Mouse (Mus musculus) heart, embryonic 12.5 days (tissue): ENCODE measurements around the gene Sarnp. TPM values are rescaled to one million over a fixed set of nuclear protein-coding genes. Genes with fewer than 3 reads are reported as not detected.
A peak's percentile ranks its signal among the peaks of the same experiment; 100 is the strongest.

Experiments used
- ATAC-seq: fragments of 200-750 bp; cut with Nextera tagmentation; 2 replicates; pipeline ENCODE4 v1.8.0; 2017; ENCODE audit warnings: moderate TSS enrichment, moderate library complexity; ENCODE audit not compliant: insufficient number of reproducible peaks, low FRiP score
- H3K27ac ChIP-seq: fragments of 300-500 bp; sonication (generic); 2 replicates; pipeline ENCODE4 v1.5.1; 2016; ENCODE audit warnings: mild to moderate bottlenecking, moderate library complexity; ENCODE audit not compliant: poor library complexity, severe bottlenecking
- H3K27me3 ChIP-seq: fragments of 300-500 bp; sonication (generic); replicated peaks from 2 replicates; pipeline ENCODE4 v1.6.1; 2016; ENCODE audit warnings: mild to moderate bottlenecking, moderate library complexity
- H3K36me3 ChIP-seq: fragments of 300-500 bp; sonication (generic); 2 replicates; pipeline ENCODE4 v1.6.1; 2016; ENCODE audit warnings: mild to moderate bottlenecking, moderate library complexity
- H3K4me1 ChIP-seq: fragments of 300-500 bp; sonication (generic); replicated peaks from 2 replicates; pipeline ENCODE4 v1.6.1; 2016; ENCODE audit warnings: mild to moderate bottlenecking
- H3K4me2 ChIP-seq: fragments of 300-500 bp; sonication (generic); 2 replicates; pipeline ENCODE4 v1.6.1; 2016; ENCODE audit warnings: mild to moderate bottlenecking, moderate library complexity
- H3K4me3 ChIP-seq: fragments of 300-500 bp; sonication (generic); 2 replicates; pipeline ENCODE4 v1.5.1; 2016; ENCODE audit warnings: mild to moderate bottlenecking
- H3K9ac ChIP-seq: fragments of 300-500 bp; sonication (generic); 2 replicates; pipeline ENCODE4 v1.6.1; 2016; ENCODE audit warnings: mild to moderate bottlenecking, moderate library complexity
- H3K9me3 ChIP-seq: fragments of 300-500 bp; sonication (generic); replicated peaks from 2 replicates; pipeline ENCODE4 v1.6.1; 2016; ENCODE audit warnings: mild to moderate bottlenecking, moderate library complexity
- WGBS: fragments of 180-500 bp; shearing (Covaris S2); methylation state at CpG from one replicate; pipeline ENCODE4 v1.1.7; 2016; 5-methylcytosine and 5-hydroxymethylcytosine counted together
- polyA plus RNA-seq: library from polyadenylated mRNA; unstranded; fragments of >200 nt; fragmentation: Nextera tagmentation; extraction: Ambion mirVana; gene quantifications from 2 replicates; pipeline ENCODE4 v1.2.1, GENCODE M21; 2016

Gene Sarnp
- polyA plus RNA-seq, 1 experiment from 2014 or later: 171 TPM

GRCm38 (mm10) chr10:128917400-128917799 lies 100.3 kb downstream of the Sarnp start:
- no peaks in the 10 kb centered on the region for H3K27me3 ChIP-seq
- H3K9ac ChIP-seq: no peak overlapping the region
- no peak for ATAC-seq
- 86% methylated on average over 6 of the region's 6 CpGs for WGBS
- peaks cover 54% of the 10 kb centered on the region for H3K36me3 ChIP-seq
- no peak overlapping the region for H3K4me2 ChIP-seq
- peaks cover 42% of the 10 kb centered on the region for H3K4me1 ChIP-seq
- H3K9me3 ChIP-seq: no peaks in the 10 kb centered on the region
- H3K27ac ChIP-seq: no peak overlapping the region
- H3K4me3 ChIP-seq: no peak overlapping the region

GRCm38 (mm10) chr10:128918246-128918645 lies 101.1 kb downstream of the Sarnp start:
- Histone ChIP-seq H3K4me3 (no peak overlapping the region), H3K27me3 (no peaks in the 10 kb centered on the region), H3K9ac (no peak overlapping the region), H3K36me3 (peaks cover 48% of the 10 kb centered on the region), H3K4me1 (peaks cover 39% of the 10 kb centered on the region), H3K4me2 (no peak overlapping the region), H3K27ac (no peak overlapping the region), H3K9me3 (no peaks in the 10 kb centered on the region)
- no peak for ATAC-seq
- WGBS: 72% methylated on average over 7 of the region's 7 CpGs

- Histone ChIP-seq H3K9ac (no peak overlapping the region), H3K9me3 (no peaks in the 10 kb centered on the region), H3K4me2 (no peak overlapping the region), H3K27me3 (no peaks in the 10 kb centered on the region), H3K36me3 (peaks cover 39% of the 10 kb centered on the region), H3K4me1 (peaks cover 42% of the 10 kb centered on the region), H3K27ac (no peak overlapping the region), H3K4me3 (no peak overlapping the region)
- no peak for ATAC-seq
- WGBS: 24% methylated on average over 6 of the region's 6 CpGs
These were observed 102.1 kb downstream of the Sarnp start for GRCm38 (mm10) chr10:128919203-128919631.

GRCm38 (mm10) chr10:128919966-128920365 lies 102.8 kb downstream of the Sarnp start:
- Histone ChIP-seq H3K4me2 (no peak overlapping the region), H3K4me1 (peaks cover 43% of the 10 kb centered on the region), H3K9ac (no peak overlapping the region), H3K4me3 (no peak overlapping the region), H3K36me3 (peaks cover 32% of the 10 kb centered on the region), H3K9me3 (no peaks in the 10 kb centered on the region), H3K27ac (no peak overlapping the region), H3K27me3 (no peaks in the 10 kb centered on the region)
- no peak for ATAC-seq
- WGBS: 83% methylated on average over 7 of the region's 7 CpGs

- Histone ChIP-seq H3K9me3 (no peaks in the 10 kb centered on the region), H3K4me2 (no peak overlapping the region), H3K27me3 (no peaks in the 10 kb centered on the region), H3K36me3 (peaks cover 25% of the 10 kb centered on the region), H3K4me1 (peaks cover 43% of the 10 kb centered on the region), H3K9ac (no peak overlapping the region), H3K4me3 (no peak overlapping the region), H3K27ac (peak overlapping the region; percentile 37; the same call in 1 of the 2 replicates)
- WGBS: 68% methylated on average over 3 of the region's 3 CpGs
- ATAC-seq: no peak
These were observed 103.6 kb downstream of the Sarnp start for GRCm38 (mm10) chr10:128920736-128921161.

- WGBS: 70% methylated on average over 1 of the region's 1 CpGs
- Histone ChIP-seq H3K4me2 (0 out of 2 replicates have a peak overlapping the region, but pooled peaks have one; percentile 85), H3K27me3 (no peaks in the 10 kb centered on the region), H3K9me3 (no peaks in the 10 kb centered on the region), H3K9ac (no peak overlapping the region; the same call in 1 of the 2 replicates), H3K4me1 (peaks cover 43% of the 10 kb centered on the region), H3K4me3 (no peak overlapping the region), H3K36me3 (peaks cover 22% of the 10 kb centered on the region), H3K27ac (peak overlapping the region; percentile 37; the same call in 1 of the 2 replicates)
- no peak for ATAC-seq
These were observed 104.1 kb downstream of the Sarnp start for GRCm38 (mm10) chr10:128921251-128921650.

GRCm38 (mm10) chr10:128921883-128922821 lies 105.0 kb downstream of the Sarnp start:
- no peak for ATAC-seq
- H3K4me1 ChIP-seq: peaks cover 43% of the 10 kb centered on the region
- H3K36me3 ChIP-seq: peaks cover 13% of the 10 kb centered on the region
- WGBS: 65% methylated on average over 16 of the region's 16 CpGs
- peak overlapping the region; percentile 84 for H3K9ac ChIP-seq
- no peaks in the 10 kb centered on the region for H3K27me3 ChIP-seq
- peak overlapping the region; percentile 80 for H3K4me3 ChIP-seq
- peak overlapping the region; percentile 85 for H3K4me2 ChIP-seq
- no peaks in the 10 kb centered on the region for H3K9me3 ChIP-seq
- H3K27ac ChIP-seq: peak overlapping the region; percentile 87; the same call in 1 of the 2 replicates

- Histone ChIP-seq H3K27ac (peak within 1 kb of the TSS; percentile 87), H3K4me2 (peak within 1 kb of the TSS; percentile 85), H3K9me3 (no peaks in the 10 kb centered on the region), H3K4me1 (peaks cover 42% of the 10 kb centered on the region), H3K36me3 (peaks cover 8% of the 10 kb centered on the region), H3K4me3 (peak within 1 kb of the TSS; percentile 80), H3K27me3 (no peaks in the 10 kb centered on the region), H3K9ac (peak within 1 kb of the TSS; percentile 84)
- 22% methylated on average over 1 of the region's 1 CpGs for WGBS
- ATAC-seq: no peak
These were observed 105.6 kb downstream of the Sarnp start, which contains the start of gene Rdh5 for GRCm38 (mm10) chr10:128922822-128923012. Gene Rdh5, minus strand, starts transcription at chr10:128922888.

- Histone ChIP-seq H3K9me3 (no peaks in the 10 kb centered on the region), H3K4me1 (peaks cover 43% of the 10 kb centered on the region), H3K4me2 (peak overlapping the region; percentile 85), H3K27me3 (0 out of 2 replicates have a peak, but pooled peaks cover under 1% of the 10 kb centered on the region), H3K27ac (peak overlapping the region; percentile 87), H3K4me3 (peak overlapping the region; percentile 80), H3K9ac (peak overlapping the region; percentile 84), H3K36me3 (peaks cover 3% of the 10 kb centered on the region)
- ATAC-seq: peak; percentile 92
- under 1% methylated on average over 41 of the region's 42 CpGs for WGBS
These were observed 106.0 kb downstream of the Sarnp start for GRCm38 (mm10) chr10:128923013-128923691.

GRCm38 (mm10) chr10:128923935-128924334 lies 106.8 kb downstream of the Sarnp start, which contains the start of gene Bloc1s1:
Gene Bloc1s1, minus strand, starts transcription at chr10:128924035.
- ATAC-seq: no peak
- peaks cover 47% of the 10 kb centered on the region for H3K4me1 ChIP-seq
- peak within 1 kb of the TSS; percentile 85 for H3K4me2 ChIP-seq
- WGBS: 61% methylated on average over 9 of the region's 9 CpGs
- no peaks in the 10 kb centered on the region for H3K36me3 ChIP-seq
- H3K9ac ChIP-seq: peak within 1 kb of the TSS; percentile 84
- H3K27ac ChIP-seq: peak within 1 kb of the TSS; percentile 87
- 0 out of 2 replicates have a peak, but pooled peaks cover 3% of the 10 kb centered on the region for H3K27me3 ChIP-seq
- no peaks in the 10 kb centered on the region for H3K9me3 ChIP-seq
- H3K4me3 ChIP-seq: peak within 1 kb of the TSS; percentile 80
